Mouse (Mus musculus) ovary, adult 18-20 months (tissue): ENCODE data around the gene Nmur1.
"Not testable (repeated sequence)": the region's sequence is repeated elsewhere in the genome, so short reads cannot be mapped to it uniquely, and the experiment has no call there.

ENCODE experiments used
- DNase-seq: peaks from one replicate; pipeline ENCODE4 v3.0.0; 2022; ENCODE audit warnings: low spot score, mixed read lengths

The Nmur1 gene

DNA sequence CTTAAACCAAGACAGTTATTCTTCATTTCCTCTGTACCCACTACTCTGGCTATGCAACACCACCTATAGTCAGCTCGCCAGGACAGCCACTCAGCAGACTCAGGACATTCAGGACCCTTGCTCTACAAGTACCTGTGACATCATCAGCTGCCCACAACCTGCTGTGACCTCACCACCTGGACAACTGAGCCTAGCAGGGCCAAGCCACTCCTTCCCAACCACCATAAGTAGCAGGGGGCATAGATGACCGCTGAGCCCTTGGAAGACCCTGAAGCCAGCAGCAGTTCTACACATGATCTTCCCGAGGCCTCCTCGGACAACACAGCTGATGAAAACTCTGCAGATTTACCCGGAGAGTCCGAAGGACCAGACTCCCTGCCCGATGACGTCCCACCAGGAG, at the start of gene Nmur1, which contains the start of gene Tex44:
TSS of gene Nmur1 (minus strand) at position 101 of the 400 bp plus-strand sequence.
TSS of gene Tex44 (plus strand) at position 202 of the 400 bp plus-strand sequence.
- no peak for DNase-seq

DNA sequence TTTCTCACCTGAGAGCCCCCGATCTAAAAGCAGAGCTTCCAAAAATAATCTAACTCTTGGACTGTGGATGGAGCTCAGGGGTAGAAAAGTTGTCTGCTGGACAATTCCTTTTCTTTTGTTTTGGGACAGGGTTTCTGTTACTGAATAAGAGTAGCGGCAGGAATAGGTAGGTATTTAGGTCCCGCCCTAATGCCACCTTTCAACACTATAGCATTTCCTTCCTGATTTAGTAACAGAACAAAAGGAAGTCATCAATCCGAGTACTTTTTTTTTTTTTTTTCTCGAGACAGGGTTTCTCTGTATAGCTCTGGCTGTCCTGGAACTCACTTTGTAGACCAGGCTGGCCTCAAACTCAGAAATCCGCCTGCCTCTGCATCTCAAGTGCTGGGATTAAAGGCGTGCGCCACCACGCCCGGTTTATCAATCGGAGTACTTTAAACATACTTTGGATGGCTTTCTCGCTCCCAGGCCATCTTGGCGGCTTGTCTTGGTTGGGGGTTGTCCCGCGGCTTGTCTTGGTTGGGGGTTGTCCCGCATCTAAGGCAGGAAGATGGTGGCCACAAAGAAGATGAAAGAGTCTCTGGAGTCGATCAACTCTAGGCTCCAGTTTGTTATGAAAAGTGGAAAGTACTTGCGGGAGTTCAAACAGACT, 47.2 kb upstream of the Nmur1 start:
- DNase-seq, result no peak

- DNase-seq, result peak; percentile 69
Measured at GRCm38 (mm10) chr1:86472197-86472952, 46.3 kb upstream of the Nmur1 start.

DNA sequence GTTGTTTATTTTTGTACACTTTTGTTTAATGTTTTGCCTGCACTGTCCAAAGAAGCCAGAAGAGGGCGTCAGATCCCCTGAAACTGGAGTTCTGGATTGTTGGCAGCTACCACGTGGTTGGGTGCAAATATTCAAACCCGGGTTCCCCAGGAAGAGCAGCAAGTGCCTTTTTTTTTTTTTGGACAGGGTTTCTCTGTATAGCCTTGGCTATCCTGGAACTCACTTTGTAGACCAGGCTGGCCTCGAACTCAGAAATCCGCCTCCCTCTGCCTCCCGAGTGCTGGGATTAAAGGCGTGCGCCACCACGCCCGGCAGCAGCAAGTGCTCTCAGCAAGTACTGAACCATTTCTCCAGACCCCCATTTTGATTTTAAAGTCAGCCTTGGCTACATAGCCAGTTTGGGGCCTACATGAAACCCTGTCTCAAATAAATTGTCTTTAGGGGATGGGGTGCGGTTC, 45.5 kb upstream of the Nmur1 start:
- DNase-seq, result not testable (repeated sequence)

- peak; percentile 62 for DNase-seq
Measured at GRCm38 (mm10) chr1:86470519-86471181, 44.6 kb upstream of the Nmur1 start.

DNA sequence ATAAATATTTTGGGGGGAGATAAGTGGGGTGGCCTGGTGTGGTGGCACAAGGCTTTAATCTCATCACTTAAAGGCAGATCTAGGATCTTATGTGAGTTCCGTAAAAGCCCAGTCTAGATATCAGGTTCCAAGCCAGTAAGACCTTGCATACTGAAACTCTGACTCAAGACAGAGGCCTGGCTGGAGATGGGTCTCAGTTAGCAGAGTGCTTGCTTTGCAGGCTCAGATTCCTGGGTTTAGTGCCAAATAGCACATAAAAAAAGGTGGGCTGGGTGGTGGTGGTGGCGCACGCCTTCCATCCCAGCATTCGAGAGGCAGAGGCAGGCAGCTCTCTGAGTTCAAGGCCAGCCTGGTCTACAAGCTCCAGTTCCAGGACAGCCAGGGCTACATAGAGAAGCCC, 43.8 kb upstream of the Nmur1 start:
- DNase-seq, result no peak

DNA sequence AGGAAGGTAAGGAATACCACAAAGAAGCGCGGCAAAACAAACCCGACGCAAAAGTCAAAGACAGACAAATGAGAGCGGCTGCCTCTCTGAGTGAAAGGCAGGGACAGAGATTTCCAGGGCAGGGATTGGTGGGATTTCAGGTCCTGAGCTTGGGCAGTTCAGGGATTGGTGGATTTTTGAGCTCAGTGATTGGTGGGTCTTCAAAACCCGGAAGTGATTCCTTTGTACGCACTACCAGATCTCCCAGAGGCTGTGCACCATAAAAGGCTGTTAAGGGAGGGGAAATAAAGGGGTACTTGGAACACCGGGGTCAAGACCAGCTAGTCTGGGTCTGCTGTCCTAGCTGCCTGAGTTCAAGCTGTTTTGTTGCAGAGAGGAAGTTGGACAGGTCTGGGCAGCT, 41.4 kb upstream of the Nmur1 start:
- DNase-seq, result no peak

DNA sequence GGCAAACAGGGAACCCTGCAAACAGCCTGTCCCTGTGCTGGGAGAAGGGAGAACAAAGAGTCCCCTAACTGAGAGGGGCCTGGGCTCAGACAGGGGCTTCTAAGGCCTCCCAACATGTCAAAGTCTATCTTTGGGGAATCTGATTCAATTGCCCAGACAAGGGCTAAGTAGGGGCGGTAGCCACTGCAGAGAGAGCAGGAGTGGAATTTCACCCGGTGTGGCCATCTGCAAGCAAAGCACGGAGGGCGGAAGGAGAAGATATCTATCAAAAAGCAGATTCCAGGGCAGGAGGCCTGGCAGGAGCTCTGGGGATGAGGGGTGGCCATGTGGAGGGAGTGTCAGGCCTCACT, 38.8 kb upstream of the Nmur1 start:
- no peak for DNase-seq

GRCm38 (mm10) chr1:86464223-86464874, 38.3 kb upstream of the Nmur1 start:
- no peak for DNase-seq

GRCm38 (mm10) chr1:86459371-86459770, 33.3 kb upstream of the Nmur1 start:
- DNase-seq, result no peak

- no peak for DNase-seq
Measured at GRCm38 (mm10) chr1:86456892-86457581, 31.0 kb upstream of the Nmur1 start.

DNA sequence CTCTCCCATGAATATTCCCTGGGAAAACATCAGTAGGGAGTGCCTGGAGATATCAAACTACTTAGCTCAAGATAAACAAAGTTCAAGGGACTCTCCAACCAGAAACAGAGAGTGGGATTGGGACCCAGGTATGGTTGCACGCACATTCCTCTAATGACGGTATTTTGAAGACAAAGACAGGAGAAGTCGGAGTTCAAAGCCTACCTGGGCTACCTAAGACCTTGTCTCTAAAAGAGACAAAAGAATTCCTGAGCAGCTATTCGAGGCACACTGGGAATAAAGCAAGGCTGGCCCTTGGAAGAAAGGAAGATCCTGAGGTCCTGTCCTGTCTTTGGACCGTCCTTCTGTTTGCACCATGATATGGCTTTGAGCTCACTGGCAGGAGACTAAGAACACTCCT, 26.7 kb upstream of the Nmur1 start:
- no peak for DNase-seq

DNA sequence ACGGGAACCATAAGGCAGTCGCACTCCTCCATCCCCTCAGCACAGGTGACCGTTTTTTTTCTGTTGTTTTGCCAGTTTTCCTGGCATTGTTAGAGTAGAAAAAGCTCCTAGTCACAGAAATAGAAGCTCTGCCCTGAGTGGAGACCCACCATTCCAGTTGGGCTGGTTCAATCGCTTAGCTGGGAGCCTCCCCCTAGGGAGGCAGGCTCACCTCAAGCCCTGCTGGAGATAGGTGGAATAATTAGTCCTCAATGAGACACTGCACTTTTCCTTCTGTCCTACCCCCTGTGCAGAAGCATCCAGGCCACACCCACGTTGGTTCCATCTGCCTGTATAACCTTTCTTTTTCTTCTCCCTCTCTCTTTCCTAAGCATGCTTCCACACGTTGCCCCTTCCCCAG, 23.9 kb upstream of the Nmur1 start:
- DNase-seq, result no peak

DNA sequence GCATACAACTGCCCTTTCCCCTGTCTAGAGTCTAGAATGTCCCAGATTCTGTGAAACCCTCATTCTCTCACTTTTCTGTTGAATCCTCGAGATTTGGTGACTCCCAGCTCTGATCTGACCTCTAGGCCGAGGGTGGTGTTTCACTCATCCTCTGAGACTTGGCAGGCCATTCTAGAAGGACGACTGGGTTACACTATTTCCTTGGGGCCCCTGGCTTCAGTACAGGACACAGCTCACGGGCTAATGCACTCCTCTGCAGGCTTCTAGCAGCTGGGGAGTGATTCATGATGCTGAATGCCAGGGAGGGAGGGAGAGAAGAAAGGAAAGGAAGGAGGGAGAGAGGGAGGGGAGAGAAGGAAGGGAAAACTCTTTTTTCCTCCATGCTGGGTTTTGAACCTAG, 22.2 kb upstream of the Nmur1 start:
- no peak for DNase-seq

DNA sequence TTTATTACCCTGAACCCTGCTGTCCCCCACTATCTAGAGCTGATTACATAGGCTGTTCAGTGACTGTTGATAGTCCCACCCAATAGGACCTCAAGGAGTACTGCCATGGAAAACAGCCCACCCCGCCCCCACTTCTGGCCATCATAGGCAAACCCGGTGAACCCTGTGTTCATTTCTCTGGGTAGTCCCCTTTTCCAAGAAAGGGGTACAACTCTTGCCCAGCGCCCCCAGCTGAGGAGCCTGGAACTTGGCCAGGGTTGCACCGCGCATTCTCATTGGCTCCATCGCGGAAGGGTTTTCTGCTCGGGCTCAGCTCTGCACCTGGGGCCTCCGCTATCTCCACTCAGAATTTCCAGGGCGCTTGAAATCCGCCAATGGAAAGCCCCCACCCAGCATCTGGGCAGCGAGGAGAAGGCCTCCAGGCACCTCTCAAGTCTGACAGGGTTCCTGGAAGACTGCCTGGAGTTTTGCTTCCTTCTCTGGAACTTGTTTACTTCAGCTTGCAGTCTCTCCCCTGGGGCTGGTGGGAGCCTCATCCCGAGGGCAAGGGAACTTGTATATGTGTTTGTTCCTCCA, 21.7 kb upstream of the Nmur1 start:
- peak; percentile 44 for DNase-seq

DNA sequence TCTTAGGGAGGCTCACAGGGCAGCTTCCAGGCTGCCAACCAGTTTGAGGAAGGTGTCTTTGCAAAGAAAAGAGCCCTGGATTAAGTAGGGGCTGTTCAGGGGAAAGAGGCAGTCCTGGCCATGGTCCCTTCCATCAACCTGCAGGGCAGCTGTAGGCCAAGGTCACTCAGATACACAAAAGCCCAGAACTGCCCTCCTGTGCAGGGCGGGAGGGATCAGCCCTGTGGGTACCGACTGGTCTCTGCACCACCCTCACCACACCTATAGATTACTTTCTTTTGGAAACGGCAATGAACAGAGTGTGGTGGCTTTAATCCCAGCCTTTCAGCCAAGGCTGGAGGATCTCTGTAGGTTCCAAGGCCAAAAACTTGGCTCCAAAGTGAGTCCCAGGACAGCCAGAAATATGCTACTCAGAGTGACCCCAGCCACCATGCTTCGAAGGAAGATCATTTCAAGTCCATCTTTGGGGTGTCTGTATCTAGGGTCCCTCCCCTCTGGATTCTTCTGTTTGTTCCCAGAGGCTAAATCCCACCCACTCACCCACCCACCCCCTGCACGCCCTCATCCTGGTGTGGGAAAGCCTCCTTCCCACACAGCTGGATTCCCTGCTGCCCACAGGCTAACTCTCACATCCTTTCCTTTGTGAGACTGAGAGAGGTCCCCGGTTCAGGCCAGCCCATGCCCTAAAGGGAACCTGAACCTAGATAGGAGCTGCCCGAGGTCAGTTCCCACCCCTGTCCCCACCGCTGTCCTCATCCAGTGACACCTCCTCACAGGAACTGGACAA, 17.6 kb upstream of the Nmur1 start:
- no peak for DNase-seq

GRCm38 (mm10) chr1:86442832-86443231, 16.8 kb upstream of the Nmur1 start:
- no peak for DNase-seq

- peak; percentile 80 for DNase-seq
Measured at GRCm38 (mm10) chr1:86441980-86442831, 16.2 kb upstream of the Nmur1 start.

DNA sequence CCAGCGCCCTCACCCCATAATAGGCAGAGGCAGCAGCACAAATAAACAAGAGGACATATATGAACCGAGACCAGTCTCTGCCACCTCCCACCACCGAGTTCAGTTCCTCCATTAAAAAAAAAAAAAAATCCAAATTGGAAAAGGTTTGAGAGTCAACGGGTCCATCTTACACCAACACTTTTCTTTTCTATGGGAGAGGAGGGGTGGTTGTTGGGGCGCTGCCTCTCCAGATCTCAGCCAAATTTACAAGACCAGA, 15.6 kb upstream of the Nmur1 start:
- DNase-seq, result no peak
